Mouse (Mus musculus) cerebellum, postnatal 36 days (tissue): ENCODE data around the gene Ufl1.
"Not testable (repeated sequence)": the region's sequence is repeated elsewhere in the genome, so short reads cannot be mapped to it uniquely, and the experiment has no call there.

ENCODE experiments used
- DNase-seq, 2 experiments: peaks; one replicate each; pipeline ENCODE4 v3.0.0; 2021 to 2022; ENCODE audit warnings: mixed read lengths in 2 of 2

Gene Ufl1

GRCm38 (mm10) chr4:25281671-25282038 lies at the start of gene Ufl1:
Gene Ufl1 (minus strand): TSS chr4:25281821.
- DNase-seq, result peak; percentile 98

- no peak for DNase-seq
These were observed 44.1 kb upstream of the Ufl1 start for GRCm38 (mm10) chr4:25325684-25326220.

- no peak for DNase-seq
These were observed 41.1 kb upstream of the Ufl1 start for GRCm38 (mm10) chr4:25322631-25323178.

DNA sequence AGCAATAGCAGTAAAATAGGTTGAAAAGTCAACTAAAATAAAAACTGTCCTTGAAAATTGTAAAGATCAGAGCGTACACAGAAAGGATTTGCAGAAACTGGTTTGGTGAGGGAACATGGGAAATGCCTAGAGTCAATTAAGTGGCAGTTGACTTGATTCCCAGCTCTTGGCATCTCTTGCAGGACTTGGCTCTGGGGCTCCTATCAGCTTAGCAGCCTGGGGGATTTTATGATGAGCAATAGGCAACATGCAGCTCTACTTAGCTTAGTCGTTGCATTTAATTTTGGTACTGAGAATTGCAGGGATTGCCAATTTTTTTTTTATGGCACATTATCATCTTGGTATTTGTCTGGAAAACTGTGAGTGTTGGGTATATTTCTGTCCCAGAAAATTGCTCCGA lies 32.1 kb upstream of the Ufl1 start:
- DNase-seq, result peak; percentile 6 to 8

- DNase-seq, result not testable (repeated sequence)
These were observed 3.4 kb upstream of the Ufl1 start for GRCm38 (mm10) chr4:25285002-25285401.

DNA sequence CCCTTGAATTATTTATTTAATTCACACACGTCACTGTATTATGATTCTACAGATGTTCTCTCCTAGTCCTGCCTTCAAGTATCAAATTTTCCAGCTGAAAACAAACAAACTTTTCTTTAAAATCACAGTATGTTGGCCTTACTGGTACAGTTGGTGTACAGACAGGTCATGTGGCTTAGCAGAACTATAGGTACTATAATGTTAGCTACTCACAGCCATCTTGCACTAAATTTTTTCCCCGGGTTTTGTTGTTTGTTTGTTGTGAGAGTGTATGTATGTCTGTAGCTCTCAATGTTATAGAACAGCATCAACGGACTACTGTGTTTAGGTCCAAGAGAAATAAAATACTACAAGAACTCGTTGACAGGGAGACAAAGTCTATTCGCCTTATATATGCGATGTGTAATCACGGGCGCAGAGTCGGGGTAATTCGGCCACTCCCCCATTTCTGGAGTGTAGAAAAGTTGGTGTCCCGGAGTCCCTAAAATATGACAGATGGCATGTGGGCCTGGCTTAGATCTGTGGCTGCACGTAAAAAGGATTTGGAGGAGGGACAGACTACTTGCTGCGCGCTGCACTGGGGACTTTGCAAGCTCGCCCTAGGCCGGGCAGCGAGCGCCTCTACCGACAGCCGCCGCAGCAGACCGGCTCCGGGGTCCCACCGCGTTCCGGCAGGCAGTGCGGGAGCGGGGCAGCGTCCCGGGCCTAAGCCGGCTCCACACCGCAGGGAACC lies 517 bp downstream of the Ufl1 start:
- DNase-seq, result no peak

- no peak for DNase-seq
These were observed 8.6 kb downstream of the Ufl1 start for GRCm38 (mm10) chr4:25272861-25273627.

DNA sequence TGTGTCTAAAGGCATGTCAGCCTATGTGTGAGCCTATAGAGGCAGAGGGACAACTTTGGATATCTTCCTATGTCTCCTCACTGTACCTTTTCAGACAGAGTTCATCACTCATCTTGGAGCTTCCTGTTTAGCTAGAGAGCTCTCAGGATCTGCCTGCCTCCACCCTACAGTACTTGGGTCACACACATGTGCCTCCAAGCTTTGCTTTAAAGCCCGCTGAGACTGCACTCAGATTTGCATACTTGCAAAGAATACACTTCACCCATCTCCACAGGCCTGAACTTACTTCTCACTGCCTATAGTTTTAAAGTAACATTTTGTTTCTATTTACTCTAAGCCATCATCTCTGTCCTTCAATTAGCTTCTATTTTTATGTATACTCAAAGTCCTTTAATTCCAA lies 9.7 kb downstream of the Ufl1 start:
- no peak for DNase-seq

GRCm38 (mm10) chr4:25267144-25267543 lies 14.5 kb downstream of the Ufl1 start:
- no peak for DNase-seq

DNA sequence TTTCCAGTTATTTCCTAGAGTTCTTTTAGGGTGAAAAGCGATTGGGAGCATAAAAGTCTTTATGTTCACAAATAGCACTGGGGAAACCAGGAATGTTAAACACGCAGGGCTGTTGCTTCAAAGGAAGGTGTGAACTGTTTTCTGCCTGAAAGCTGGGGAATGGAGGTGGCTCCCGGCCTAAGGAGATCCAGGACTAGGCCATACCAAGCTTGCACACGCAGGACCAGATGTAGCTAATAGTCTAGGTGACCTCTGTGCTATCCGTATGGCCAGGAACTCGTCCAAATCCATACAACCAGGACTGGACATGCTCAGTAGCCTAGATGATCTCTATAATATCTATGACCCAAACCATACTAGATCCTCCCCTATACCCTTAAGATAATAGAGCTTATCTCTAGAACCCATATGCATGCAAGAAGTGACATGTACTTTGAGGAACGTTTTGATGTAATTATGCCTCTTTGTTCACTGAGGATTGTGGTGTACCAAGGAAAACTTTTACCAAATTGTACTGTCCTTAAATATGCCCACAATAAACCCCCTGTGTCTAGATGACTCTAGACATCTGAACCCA lies 23.7 kb downstream of the Ufl1 start:
- no peak for DNase-seq

DNA sequence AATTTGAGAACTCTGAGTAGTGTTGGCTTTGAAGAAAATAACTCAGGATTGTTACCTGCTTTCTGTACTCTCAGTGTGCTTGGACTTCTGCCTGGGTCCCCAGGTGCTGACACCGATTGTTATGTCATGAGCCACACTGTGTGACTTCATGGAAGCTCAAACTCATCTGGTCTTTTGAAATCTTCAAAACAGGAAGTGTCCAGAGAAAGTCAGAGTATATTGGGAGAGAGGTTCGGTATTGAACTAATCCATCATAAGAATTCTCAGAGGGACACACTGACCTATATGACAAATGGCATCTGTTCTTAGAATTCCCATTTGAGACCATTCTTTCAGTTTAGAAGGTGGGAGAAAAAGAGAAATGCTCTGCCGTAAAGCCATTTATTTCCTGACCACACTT lies 38.8 kb downstream of the Ufl1 start, which contains the start of gene Fhl5:
Gene Fhl5 (minus strand): TSS at position 101 of the 400 bp plus-strand sequence.
- DNase-seq, result no peak

- DNase-seq, result not testable (repeated sequence)
These were observed 46.0 kb downstream of the Ufl1 start for GRCm38 (mm10) chr4:25235663-25236062.

- not testable (repeated sequence) for DNase-seq
These were observed 47.9 kb downstream of the Ufl1 start for GRCm38 (mm10) chr4:25233767-25234166.

DNA sequence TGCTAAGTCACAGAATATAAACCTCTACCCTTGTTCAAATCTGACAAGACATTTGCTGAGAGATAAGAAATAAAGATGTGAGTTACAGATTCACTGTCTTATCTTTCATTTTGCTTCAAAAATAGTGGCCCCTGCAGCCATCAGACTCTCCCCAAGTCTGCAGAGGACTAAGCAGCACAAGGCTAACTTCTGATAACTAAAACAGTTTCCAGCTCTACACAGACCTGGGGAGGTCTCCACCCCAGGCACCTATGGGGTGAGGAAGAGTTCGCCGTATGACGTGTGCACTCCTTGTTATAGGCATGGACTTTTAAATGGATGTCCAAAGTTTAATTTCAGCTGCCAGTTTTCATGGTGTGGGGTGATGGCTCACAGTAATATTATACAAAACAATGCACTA lies 49.1 kb downstream of the Ufl1 start:
- no peak for DNase-seq

DNA sequence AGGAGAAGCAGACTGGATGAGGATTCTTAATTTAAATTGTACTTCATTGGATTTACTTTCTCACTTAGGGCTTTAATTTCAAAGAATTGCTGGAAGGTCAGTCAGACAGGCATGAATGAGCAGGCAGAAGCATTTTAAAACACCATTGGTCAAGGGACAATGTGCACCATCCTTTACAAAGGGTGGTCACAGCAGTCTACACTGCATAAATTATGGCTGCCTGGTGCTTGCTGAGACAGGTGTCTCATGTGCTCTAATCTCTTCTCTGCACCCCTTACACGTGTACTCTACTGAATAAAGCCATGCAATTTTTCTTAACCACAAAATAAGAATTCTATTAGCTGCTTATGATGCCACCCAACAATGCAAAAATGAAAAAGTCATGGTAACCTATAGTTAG lies 54.1 kb downstream of the Ufl1 start:
- DNase-seq, result no peak

DNA sequence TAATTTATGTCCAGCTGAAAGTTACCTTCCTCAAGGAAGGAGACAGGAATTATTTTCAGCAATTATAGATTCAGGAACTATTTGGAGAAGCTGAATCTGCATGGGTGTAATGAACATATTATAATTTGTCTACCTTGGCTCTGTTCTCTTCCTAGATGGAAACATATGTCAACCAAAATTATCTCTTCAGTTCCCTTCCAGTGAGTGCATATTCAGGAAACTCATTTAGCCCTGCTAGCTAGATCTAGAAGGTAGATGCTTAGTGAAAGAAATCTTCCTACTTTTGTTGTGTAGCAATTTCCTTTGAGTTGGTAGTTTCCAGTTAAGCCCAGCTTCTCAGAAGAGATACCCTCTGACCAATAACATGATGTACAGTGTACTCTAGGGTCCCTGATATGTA lies 59.7 kb downstream of the Ufl1 start:
- DNase-seq, result no peak

- peak; percentile 47 to 57 for DNase-seq
These were observed 68.2 kb downstream of the Ufl1 start for GRCm38 (mm10) chr4:25213451-25213850.

DNA sequence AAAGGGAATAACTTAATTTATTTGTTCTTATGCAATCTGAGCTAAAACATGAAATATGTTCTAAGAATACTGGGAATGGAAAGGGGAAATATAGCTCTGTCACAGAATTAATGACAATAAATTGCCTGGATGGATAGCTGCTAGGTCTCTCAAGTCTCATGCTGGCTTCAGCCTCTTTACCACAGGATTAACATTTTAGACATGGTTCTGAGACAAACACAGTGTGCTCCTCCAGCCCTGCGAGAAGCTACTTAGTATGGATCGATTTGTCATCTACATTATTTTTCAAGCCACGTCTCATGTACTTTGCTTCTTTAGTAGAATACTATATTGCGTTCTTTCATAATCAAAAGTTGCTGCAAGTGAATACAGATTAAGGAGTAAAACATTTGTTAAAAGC lies 75.5 kb downstream of the Ufl1 start:
- no peak for DNase-seq
